Mouse (Mus musculus) adrenal gland, adult 8-10 months (tissue): ENCODE measurements around the gene Copz1. TPM values are rescaled to one million over a fixed set of nuclear protein-coding genes. Genes with fewer than 3 reads are reported as not detected.

Experiments
- DNase-seq: peaks from one replicate; pipeline ENCODE4 v3.0.0; 2022
- total RNA-seq, 4 experiments: library from RNA; stranded (reverse); gene quantifications; 2 replicates each; pipeline ENCODE4 v1.2.4; 2022

The Copz1 gene
- total RNA-seq, 4 experiments from 2014 or later = 156 to 167 (median 161) TPM

DNA sequence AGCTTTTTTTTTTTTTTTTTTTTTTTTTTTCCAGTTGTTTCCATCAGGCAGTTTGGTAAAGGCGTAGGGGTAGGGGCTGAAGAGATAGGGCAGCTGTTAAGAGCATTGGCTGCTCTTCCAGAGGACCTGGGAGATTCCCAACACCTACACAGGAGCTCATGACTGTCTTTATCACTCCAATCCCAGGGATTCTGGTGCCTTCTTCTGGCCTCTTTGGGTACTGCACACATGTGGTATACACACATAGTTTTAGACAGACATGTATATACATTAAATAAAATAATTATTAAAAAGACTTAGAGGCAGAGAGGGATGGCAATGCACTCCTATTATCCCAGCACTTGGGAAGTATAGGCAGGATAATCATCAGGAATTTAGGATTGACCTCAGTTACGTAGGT lies 20.9 kb downstream of the Copz1 start:
- DNase-seq = no peak

DNA sequence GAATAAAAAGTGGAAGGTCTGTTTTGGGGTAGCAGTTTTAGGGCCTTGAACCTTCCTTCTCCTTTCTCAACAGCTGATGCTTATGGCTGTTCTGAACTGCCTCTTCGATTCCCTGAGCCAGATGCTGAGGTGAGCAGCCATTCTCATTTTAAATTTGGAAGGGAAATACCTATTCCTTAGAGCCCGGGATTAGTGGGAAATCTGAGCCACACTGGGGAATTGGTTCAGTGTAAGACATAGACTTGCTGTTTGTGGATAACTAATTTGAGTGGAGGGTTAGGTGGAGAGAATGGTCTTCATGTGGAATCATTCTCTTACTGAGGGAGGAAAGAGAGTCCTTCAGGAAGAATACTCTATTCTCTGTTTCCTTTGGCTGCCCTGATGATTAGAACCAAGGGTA lies 22.1 kb downstream of the Copz1 start:
- no peak for DNase-seq

- DNase-seq = no peak
Observed at GRCm38 (mm10) chr15:103295851-103296250, 23.3 kb downstream of the Copz1 start.

DNA sequence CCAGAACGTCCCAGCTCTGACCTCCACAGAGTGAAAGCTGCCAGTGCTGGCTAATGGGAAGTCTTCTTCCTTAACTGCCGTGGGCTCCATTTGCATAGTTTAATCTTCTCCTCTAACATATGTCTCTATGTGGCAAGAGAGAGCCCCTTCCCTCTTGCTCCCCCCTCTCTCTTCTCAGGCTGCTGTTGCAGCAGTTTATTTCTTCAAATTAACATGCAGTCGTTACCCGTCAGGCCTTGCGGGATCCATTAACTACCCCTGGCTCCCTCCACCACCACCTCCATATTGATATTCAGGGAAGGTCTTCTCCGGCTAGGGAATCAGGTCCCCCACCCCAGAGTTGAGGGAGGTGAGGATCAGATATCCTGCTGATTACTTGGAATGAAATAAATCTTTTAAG lies 24.8 kb downstream of the Copz1 start:
- no peak for DNase-seq

DNA sequence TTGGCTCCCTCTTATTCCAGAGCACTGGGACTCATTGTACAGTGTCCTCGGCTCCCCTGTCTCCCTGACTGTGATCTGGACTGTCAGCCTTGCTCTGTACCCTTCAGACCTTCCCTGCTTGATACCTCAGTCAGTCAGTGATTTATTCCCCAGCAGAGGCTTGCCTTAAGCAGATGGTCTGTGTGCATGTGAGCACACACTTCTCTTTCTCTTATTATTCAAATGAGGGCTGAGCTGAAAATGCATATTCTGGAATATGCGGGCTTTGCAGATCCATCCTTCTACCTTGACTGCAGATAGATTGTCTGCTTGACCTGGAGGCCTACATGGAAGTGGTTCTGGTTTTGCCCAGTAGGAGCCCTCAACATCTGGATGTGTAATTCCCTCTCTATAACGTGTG lies 25.5 kb downstream of the Copz1 start:
- DNase-seq = no peak

GRCm38 (mm10) chr15:103298861-103299616 lies 26.5 kb downstream of the Copz1 start:
- no peak for DNase-seq

DNA sequence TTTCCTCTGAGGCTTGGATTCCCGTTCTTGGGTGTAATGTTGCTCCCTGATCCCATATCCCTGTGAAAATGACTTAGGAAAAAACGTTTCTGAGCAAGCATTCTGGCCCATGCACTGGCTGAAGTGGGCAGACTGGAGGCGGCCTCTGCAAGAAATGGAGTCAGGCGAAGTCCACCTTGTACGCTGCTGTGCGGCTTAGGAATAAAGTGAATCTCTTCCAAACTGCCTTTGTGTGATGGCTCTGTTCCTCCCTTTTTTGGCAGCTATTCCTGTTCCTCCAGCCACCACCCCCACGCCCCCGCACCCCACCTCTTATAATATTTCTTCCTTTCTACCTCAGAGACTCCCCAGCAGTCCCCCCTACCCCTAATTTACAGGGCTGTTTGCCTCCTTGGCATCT lies 27.1 kb downstream of the Copz1 start:
- no peak for DNase-seq

- no peak for DNase-seq
Observed at GRCm38 (mm10) chr15:103300067-103300471, 27.6 kb downstream of the Copz1 start.

DNA sequence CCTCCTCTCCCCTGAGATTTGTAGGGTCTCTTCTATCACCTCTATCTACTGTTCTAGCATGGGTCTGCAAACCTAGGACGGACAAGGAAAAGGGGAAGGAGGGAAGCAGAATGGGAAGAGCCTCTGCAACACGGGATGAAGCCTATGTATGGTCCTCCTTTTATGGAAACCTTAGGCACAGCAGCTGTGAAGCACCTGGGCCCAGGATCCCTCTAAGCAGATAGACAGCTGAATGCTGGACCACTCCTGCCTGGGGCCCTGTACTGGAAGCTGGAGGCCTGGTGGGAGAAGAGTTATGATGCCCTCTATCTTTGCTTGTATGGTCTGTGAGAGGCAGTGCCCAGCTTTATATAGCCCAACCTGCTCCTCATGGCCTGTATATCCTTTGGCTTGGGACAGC lies 28.0 kb downstream of the Copz1 start:
- no peak for DNase-seq

GRCm38 (mm10) chr15:103301046-103301445 lies 28.5 kb downstream of the Copz1 start:
- DNase-seq = no peak

DNA sequence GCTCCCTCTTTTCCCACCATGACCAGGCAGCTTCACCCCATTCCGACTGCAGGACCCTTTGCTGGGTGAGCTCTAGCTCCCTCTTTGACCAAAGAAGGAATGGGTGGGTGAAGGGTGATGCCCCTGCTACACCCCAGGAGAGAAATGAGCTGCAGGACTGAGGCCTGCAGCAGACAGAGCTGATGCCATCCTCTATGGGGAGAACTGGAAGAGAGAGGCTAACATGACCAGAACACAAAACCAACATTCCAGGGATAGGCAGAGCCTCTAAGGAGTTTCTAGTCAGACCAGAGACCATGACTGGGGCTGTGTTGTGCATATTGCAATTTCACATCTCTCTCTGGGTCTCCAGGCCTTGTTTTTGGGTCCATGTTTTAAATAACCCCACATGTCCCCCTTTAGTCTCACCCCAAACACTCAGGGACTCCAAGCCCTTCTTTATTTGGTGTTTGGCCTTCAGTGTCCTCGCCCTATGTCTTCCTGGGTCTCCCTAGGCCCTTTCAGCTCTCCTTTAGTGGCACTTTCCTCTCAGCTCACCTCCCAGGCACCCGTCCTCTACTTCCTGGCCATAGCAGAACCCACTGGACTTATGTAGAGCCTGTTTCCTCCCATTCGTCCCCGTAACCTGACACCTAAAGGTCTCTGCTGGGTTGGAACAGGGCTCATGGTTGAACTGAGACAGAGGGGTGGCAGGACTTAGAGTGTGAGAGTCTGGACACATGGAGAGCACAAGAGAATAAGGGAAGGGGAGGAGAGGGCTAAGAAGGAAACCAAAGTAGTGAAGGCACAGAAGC lies 29.2 kb downstream of the Copz1 start:
- no peak for DNase-seq

DNA sequence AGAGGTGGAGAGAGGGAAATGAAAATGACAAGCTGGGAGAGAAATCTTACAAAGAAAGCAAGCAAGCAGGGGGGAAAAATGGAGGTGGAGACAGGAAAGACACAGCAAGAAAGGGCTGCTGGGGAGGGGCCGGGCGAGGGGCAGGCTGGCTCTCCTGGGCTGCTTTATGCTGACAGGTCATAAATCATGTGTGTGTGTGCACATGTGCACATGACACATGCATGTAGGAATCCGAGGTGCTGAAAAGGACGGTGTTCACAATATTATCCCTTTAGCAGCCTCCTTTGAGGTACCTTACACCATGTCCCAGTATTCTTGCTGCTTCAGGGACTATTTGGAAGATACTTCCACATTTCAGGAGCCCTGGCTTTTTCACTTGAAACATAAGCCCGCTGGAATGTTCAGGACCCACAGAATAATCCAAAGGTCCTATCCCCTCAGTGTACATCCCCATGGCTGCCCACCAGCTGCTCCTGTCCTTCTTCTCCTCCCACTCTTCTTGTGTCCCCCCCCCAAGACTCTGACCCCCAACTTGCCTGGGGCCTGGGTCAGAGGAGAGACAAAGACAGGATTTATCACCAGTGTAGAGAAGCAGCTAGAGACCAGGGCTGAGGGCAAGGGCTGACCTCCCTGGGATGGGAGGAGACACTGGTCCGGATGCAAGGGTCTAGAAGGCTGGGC lies 30.0 kb downstream of the Copz1 start:
- DNase-seq = no peak

GRCm38 (mm10) chr15:103303916-103304615 lies 31.6 kb downstream of the Copz1 start:
- no peak for DNase-seq

DNA sequence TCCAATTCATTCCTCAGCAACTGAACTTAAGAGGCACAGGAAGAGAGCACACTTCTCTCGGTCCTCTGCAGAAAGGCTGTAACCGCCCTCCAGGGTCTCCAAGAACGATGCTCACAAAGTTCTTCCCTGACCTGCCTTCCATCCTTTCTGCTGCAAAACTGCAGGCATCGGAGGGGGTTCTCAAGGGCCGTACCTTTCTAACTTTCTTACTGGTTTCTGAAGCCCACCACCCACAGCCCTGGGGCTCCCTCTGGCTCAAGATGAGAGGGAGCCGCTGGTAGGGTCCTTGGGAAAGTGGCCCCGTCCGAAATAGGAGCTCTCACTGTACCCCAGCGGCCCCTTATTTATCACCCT lies 32.1 kb downstream of the Copz1 start:
- DNase-seq = no peak

- DNase-seq = peak; percentile 95
Observed at GRCm38 (mm10) chr15:103305070-103305678, 32.7 kb downstream of the Copz1 start.

GRCm38 (mm10) chr15:103305792-103306645 lies 33.5 kb downstream of the Copz1 start:
- no peak for DNase-seq

DNA sequence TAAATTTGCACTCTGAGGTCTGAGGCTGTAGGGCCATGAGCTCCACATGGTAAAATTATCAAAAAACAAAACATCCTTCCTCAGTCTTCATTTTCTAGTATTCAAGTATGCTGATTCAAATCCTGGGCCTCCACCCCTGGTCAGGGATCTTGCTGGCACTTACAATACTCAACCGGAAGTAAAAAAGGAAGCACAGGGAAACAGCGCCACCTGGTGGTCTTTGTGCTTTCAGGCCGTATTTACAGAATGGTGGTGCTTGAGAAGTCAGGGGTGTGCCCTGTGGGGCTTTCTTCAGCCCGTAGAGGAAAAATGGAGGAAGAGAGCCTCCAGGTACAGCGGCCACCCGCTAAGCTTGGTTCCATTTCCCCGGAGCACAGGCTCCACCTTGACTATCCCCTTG lies 34.6 kb downstream of the Copz1 start:
- DNase-seq = peak; percentile 88

DNA sequence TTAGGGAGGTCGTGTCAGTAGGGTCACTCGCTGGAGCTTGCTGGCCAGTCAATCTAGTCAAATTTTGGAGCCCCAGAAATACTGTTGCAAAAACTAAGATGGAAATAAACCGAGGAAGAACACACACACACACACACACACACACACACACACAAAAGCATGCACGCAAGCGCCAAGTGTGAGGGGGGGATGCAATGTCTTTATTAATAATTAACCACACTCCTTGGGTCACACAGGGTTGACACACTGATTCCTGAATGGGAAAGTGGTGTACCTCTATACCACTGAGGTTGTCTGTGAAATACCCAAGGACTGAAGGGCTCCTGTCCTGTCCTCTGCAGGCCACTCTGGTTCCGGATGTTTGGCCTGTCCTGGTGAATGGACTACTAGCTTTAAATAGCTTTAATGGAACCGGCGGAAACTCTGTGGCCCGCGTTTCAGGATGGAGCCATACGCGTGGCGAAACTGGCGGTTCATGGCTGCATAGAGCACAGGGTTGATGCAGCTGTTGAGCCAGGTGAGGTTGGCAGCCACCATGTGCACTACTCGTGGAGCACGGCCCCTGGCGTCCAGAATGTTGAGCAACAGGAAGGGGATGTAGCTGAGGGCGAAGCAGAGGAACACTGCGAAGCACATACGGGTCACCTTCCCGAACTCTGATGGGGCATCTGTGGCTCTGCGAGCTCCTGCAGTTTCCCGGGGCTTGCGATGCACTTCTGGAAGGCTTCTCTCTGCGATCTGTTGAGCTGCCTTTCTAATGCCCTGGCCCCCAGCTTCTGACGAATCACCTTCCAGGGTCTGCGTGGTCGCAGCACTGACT lies 35.8 kb downstream of the Copz1 start:
- no peak for DNase-seq

- DNase-seq = no peak
Observed at GRCm38 (mm10) chr15:103308876-103309580, 36.5 kb downstream of the Copz1 start.
